Mouse (Mus musculus): ENCODE measurements at regions not wholly inside any gene's neighbourhood (a gene's known extent, or its start where the extent isn't known, plus 50 kb on each side); places are given as distances from the start of the nearest gene placed in this dataset.
"Not testable (repeated sequence)": the region's sequence is repeated elsewhere in the genome, so short reads cannot be mapped to it uniquely, and the experiment has no call there.

GRCm38 (mm10) chr13:18497582-18498157 lies 100.2 kb upstream of the Pou6f2 start:
- Histone ChIP-seq H3K9ac (ENCODE audit: low read depth, low read length) (no peak overlapping the region), H3K4me1 (ENCODE audit: control insufficient read depth, insufficient read depth, low read length) (no peaks in the 10 kb centered on the region)
- 32% methylated on average over 5 of the region's 5 CpGs for WGBS

GRCm38 (mm10) chr13:18495021-18495811 lies 97.7 kb upstream of the Pou6f2 start:
- H3K27ac ChIP-seq (ENCODE audit: low read depth, low read length): no peak overlapping the region
- 49% methylated on average over 10 of the region's 10 CpGs for WGBS
- ATAC-seq (ENCODE audit: low FRiP score, low TSS enrichment): no peak
- no peak overlapping the region for H3K9ac ChIP-seq (ENCODE audit: low read depth, low read length)
- no peaks in the 10 kb centered on the region for H3K27me3 ChIP-seq (ENCODE audit: control insufficient read depth, insufficient read depth, low read length)
- no peaks in the 10 kb centered on the region for H3K36me3 ChIP-seq (ENCODE audit: control insufficient read depth, insufficient read depth, low read length)
- no peaks in the 10 kb centered on the region for H3K4me1 ChIP-seq (ENCODE audit: control insufficient read depth, insufficient read depth, low read length)
- H3K9me3 ChIP-seq (ENCODE audit: control insufficient read depth, low read length): no peaks in the 10 kb centered on the region
- no peak overlapping the region for H3K4me3 ChIP-seq (ENCODE audit: low read length)
- H3K4me2 ChIP-seq (replicated peaks; ENCODE audit: low read depth, low read length): no peak overlapping the region

More at GRCm38 (mm10) chr13:18497582-18498157, 100.2 kb upstream of the Pou6f2 start:
- Histone ChIP-seq H3K4me3 (ENCODE audit: low read length) (no peak overlapping the region), H3K4me2 (replicated peaks; ENCODE audit: low read depth, low read length) (no peak overlapping the region), H3K27ac (ENCODE audit: low read depth, low read length) (no peak overlapping the region), H3K9me3 (ENCODE audit: control insufficient read depth, low read length) (no peaks in the 10 kb centered on the region), H3K27me3 (ENCODE audit: control insufficient read depth, insufficient read depth, low read length) (no peaks in the 10 kb centered on the region), H3K36me3 (ENCODE audit: control insufficient read depth, insufficient read depth, low read length) (no peaks in the 10 kb centered on the region)
- ATAC-seq (ENCODE audit: low FRiP score, low TSS enrichment): 0 out of 2 replicates have a peak, but pooled peaks have one; percentile 28

GRCm38 (mm10) chr13:18485785-18486184 lies 88.3 kb upstream of the Pou6f2 start:
- H3K4me3 ChIP-seq (ENCODE audit: low read length); H3K4me2 ChIP-seq (replicated peaks; ENCODE audit: low read depth, low read length); H3K4me1 ChIP-seq (ENCODE audit: control insufficient read depth, insufficient read depth, low read length); H3K9me3 ChIP-seq (ENCODE audit: control insufficient read depth, low read length); H3K36me3 ChIP-seq (ENCODE audit: control insufficient read depth, insufficient read depth, low read length); H3K27me3 ChIP-seq (ENCODE audit: control insufficient read depth, insufficient read depth, low read length); H3K9ac ChIP-seq (ENCODE audit: low read depth, low read length); ATAC-seq (ENCODE audit: low FRiP score, low TSS enrichment); H3K27ac ChIP-seq (ENCODE audit: low read depth, low read length): not testable (repeated sequence)
- 40% methylated on average over 4 of the region's 4 CpGs for WGBS

- Histone ChIP-seq H3K4me3 (ENCODE audit: low read length) (no peak overlapping the region), H3K36me3 (ENCODE audit: control insufficient read depth, insufficient read depth, low read length) (no peaks in the 10 kb centered on the region), H3K27me3 (ENCODE audit: control insufficient read depth, insufficient read depth, low read length) (no peaks in the 10 kb centered on the region), H3K9ac (ENCODE audit: low read depth, low read length) (no peak overlapping the region), H3K4me2 (replicated peaks; ENCODE audit: low read depth, low read length) (no peak overlapping the region), H3K4me1 (ENCODE audit: control insufficient read depth, insufficient read depth, low read length) (no peaks in the 10 kb centered on the region), H3K9me3 (ENCODE audit: control insufficient read depth, low read length) (no peaks in the 10 kb centered on the region), H3K27ac (ENCODE audit: low read depth, low read length) (no peak overlapping the region)
- ATAC-seq (ENCODE audit: low FRiP score, low TSS enrichment): no peak
- 91% methylated on average over 1 of the region's 1 CpGs for WGBS
Measured at GRCm38 (mm10) chr13:18485080-18485479, 87.6 kb upstream of the Pou6f2 start.

- ATAC-seq (ENCODE audit: low FRiP score, low TSS enrichment): no peak
- H3K4me1 ChIP-seq (ENCODE audit: control insufficient read depth, insufficient read depth, low read length): no peaks in the 10 kb centered on the region
- no peak overlapping the region for H3K9ac ChIP-seq (ENCODE audit: low read depth, low read length)
- H3K9me3 ChIP-seq (ENCODE audit: control insufficient read depth, low read length): no peaks in the 10 kb centered on the region
- H3K27me3 ChIP-seq (ENCODE audit: control insufficient read depth, insufficient read depth, low read length): no peaks in the 10 kb centered on the region
- no peak overlapping the region for H3K27ac ChIP-seq (ENCODE audit: low read depth, low read length)
- H3K4me3 ChIP-seq (ENCODE audit: low read length): no peak overlapping the region
- H3K4me2 ChIP-seq (replicated peaks; ENCODE audit: low read depth, low read length): no peak overlapping the region
- no peaks in the 10 kb centered on the region for H3K36me3 ChIP-seq (ENCODE audit: control insufficient read depth, insufficient read depth, low read length)
Measured at GRCm38 (mm10) chr13:18476311-18476710, 78.8 kb upstream of the Pou6f2 start.

- 69% methylated on average over 1 of the region's 1 CpGs for WGBS
- Histone ChIP-seq H3K27ac (ENCODE audit: low read depth, low read length) (no peak overlapping the region), H3K9ac (ENCODE audit: low read depth, low read length) (no peak overlapping the region), H3K9me3 (ENCODE audit: control insufficient read depth, low read length) (no peaks in the 10 kb centered on the region), H3K4me1 (ENCODE audit: control insufficient read depth, insufficient read depth, low read length) (no peaks in the 10 kb centered on the region), H3K36me3 (ENCODE audit: control insufficient read depth, insufficient read depth, low read length) (no peaks in the 10 kb centered on the region), H3K4me3 (ENCODE audit: low read length) (no peak overlapping the region), H3K27me3 (ENCODE audit: control insufficient read depth, insufficient read depth, low read length) (no peaks in the 10 kb centered on the region), H3K4me2 (replicated peaks; ENCODE audit: low read depth, low read length) (no peak overlapping the region)
- no peak for ATAC-seq (ENCODE audit: low FRiP score, low TSS enrichment)
Measured at GRCm38 (mm10) chr13:18471534-18471933, 74.0 kb upstream of the Pou6f2 start.

GRCm38 (mm10) chr13:18465921-18466320 lies 68.4 kb upstream of the Pou6f2 start:
- Histone ChIP-seq H3K36me3 (ENCODE audit: control insufficient read depth, insufficient read depth, low read length) (no peaks in the 10 kb centered on the region), H3K4me1 (ENCODE audit: control insufficient read depth, insufficient read depth, low read length) (no peaks in the 10 kb centered on the region), H3K9ac (ENCODE audit: low read depth, low read length) (no peak overlapping the region), H3K27me3 (ENCODE audit: control insufficient read depth, insufficient read depth, low read length) (no peaks in the 10 kb centered on the region), H3K4me2 (replicated peaks; ENCODE audit: low read depth, low read length) (no peak overlapping the region), H3K9me3 (ENCODE audit: control insufficient read depth, low read length) (no peaks in the 10 kb centered on the region), H3K27ac (ENCODE audit: low read depth, low read length) (no peak overlapping the region), H3K4me3 (ENCODE audit: low read length) (no peak overlapping the region)
- no peak for ATAC-seq (ENCODE audit: low FRiP score, low TSS enrichment)
- 94% methylated on average over 7 of the region's 7 CpGs for WGBS

- H3K27ac ChIP-seq (ENCODE audit: low read depth, low read length): no peak overlapping the region
- H3K4me2 ChIP-seq (replicated peaks; ENCODE audit: low read depth, low read length): no peak overlapping the region
- no peaks in the 10 kb centered on the region for H3K36me3 ChIP-seq (ENCODE audit: control insufficient read depth, insufficient read depth, low read length)
- no peak overlapping the region for H3K4me3 ChIP-seq (ENCODE audit: low read length)
- ATAC-seq (ENCODE audit: low FRiP score, low TSS enrichment): no peak
- no peak overlapping the region for H3K9ac ChIP-seq (ENCODE audit: low read depth, low read length)
- H3K27me3 ChIP-seq (ENCODE audit: control insufficient read depth, insufficient read depth, low read length): no peaks in the 10 kb centered on the region
- no peaks in the 10 kb centered on the region for H3K9me3 ChIP-seq (ENCODE audit: control insufficient read depth, low read length)
- WGBS: 61% methylated on average over 4 of the region's 4 CpGs
- no peaks in the 10 kb centered on the region for H3K4me1 ChIP-seq (ENCODE audit: control insufficient read depth, insufficient read depth, low read length)
Measured at GRCm38 (mm10) chr13:18462221-18462620, 64.7 kb upstream of the Pou6f2 start.
